Mouse (Mus musculus) G1E (cell line): ENCODE measurements around the gene 2010300C02Rik.

ENCODE experiments used
- CTCF ChIP-seq: IDR thresholded peaks from 2 replicates; pipeline ENCODE4 v1.5.1; 2012; ENCODE audit warnings: low read depth, low read length, inconsistent platforms, mixed read lengths
- GATA1 ChIP-seq: IDR thresholded peaks from 2 replicates; pipeline ENCODE4 v1.6.1; 2012; ENCODE audit warnings: borderline replicate concordance, low read length, inconsistent platforms, mixed read lengths

DNA sequence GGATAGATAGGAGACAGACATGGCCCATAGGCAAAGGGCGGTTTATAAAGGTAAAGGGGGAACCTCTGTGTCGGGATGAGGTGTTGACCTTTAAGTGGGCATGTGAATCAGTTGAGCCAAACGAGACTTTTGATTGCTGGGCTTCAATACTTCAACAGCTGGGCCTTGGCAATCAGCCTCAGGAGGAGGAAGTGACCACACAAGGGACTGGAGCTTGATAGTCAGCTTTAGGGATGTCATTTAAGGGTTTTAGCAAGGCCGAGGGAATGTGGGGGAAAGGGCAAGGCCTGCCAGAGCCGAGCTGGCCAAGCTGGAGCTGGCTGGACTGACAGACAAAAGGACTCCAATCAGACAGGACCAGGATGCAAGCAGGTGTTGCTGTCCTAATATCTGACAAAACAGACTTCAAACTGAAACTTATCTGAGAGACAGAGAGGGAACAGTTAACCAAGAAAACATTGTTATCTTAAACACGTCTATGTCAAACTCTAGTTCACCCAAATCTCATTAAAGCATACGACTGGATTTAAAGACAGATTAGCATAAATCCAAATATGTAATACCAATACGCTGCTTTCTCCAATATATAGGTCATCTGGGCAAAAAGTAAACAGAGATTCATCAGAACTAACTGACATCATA is 20.4 kb upstream of the 2010300C02Rik start:
- TF ChIP-seq CTCF (no peak), GATA1 (no peak)
